Mouse (Mus musculus) CH12.LX (cell line): ENCODE data around the gene Mrpl46.

Source experiments
- CTCF ChIP-seq, 2 experiments: IDR thresholded peaks in 1 of 2; conservative IDR thresholded peaks in 1 of 2; 2 replicates each; pipeline ENCODE4 v1.5.1; 2011 to 2012; ENCODE audit warnings: low read depth in 2 of 2, low read length in 2 of 2, improper control_type of control experiment in 1 of 2, inconsistent platforms in 1 of 2, mild to moderate bottlenecking in 1 of 2, moderate library complexity in 1 of 2
- POLR2AphosphoS2 ChIP-seq: IDR thresholded peaks from 2 replicates; pipeline ENCODE4 v1.6.1; 2011; ENCODE audit warnings: low read depth, low read length, improper control_type of control experiment

DNA sequence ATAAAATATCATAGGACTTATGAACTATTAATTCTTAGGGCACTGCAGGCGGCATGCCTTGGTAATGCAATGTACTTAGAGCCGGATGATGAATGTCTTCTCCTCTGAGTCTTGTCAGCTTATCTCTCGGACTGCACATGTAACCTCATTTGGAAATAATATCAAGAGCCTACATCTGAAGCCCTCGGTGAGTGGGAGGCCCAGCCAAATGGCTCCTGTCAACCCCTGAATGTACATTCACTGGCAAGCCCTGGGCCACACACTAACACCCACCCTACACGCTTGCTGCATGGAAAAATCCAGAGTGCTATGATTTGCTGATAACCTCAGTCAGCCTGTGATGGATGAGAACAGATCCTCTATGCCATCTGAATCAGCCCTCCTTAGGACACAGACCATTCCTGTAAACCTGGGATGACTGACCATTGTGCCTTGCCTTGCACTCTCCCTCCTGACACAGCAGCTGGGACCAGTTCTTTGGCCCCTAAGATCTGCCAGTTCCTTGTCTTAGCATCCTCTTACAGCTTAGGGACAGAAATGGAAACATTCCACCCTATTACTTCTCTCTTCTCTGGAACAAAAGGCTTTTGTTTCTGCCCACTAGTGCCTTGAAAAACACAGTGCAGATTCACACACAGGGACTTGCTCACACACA lies 39.5 kb downstream of the Mrpl46 start:
- TF ChIP-seq POLR2AphosphoS2 (no peak), CTCF (conservative IDR thresholded peaks at IDR 0.05 in 1 of 2, IDR thresholded peaks at IDR 0.05 in 1 of 2; ENCODE audit: low read depth in 2 of 2, low read length in 2 of 2) (no peak)
